Mouse (Mus musculus): ENCODE results near the gene Lbx1.

- TF ChIP-seq CTCF (IDR thresholded peaks at IDR 0.05; ENCODE audit: borderline replicate concordance, insufficient read depth, low read length) (no peak), POLR2A (IDR thresholded peaks at IDR 0.05; ENCODE audit: low read depth, low read length) (no peak)
Measured at GRCm38 (mm10) chr19:45207662-45208437, 27.8 kb downstream of the Lbx1 start.

Data from embryonic fibroblast, embryonic 13.5 days (primary cell).